Mouse (Mus musculus): ENCODE measurements around the gene Phactr4. TPM values are rescaled to one million over a fixed set of nuclear protein-coding genes. Genes with fewer than 3 reads are reported as not detected.
A peak's percentile ranks its signal among the peaks of the same experiment; 100 is the strongest.

Gene Phactr4
- polyA plus RNA-seq, 1 experiment: 21.5 TPM

GRCm38 (mm10) chr4:132454216-132454615 is 31.9 kb upstream of the Phactr4 start:
- Histone ChIP-seq H3K4me3 (replicated peaks; ENCODE audit: control insufficient read depth, low read depth, low read length) (no peak overlapping the region), H3K27ac (ENCODE audit: control insufficient read depth, insufficient read depth, low read depth, low read length, poor library complexity) (no peak overlapping the region), H3K4me1 (ENCODE audit: control insufficient read depth, insufficient read depth, low read length) (no peaks in the 10 kb centered on the region)
- 82% methylated on average over 6 of the region's 6 CpGs for WGBS
- no peak for TF ChIP-seq CTCF (IDR thresholded peaks at IDR 0.05; ENCODE audit: control insufficient read depth, insufficient read depth, low read length)
- TF ChIP-seq POLR2A (IDR thresholded peaks at IDR 0.05; ENCODE audit: borderline replicate concordance, control insufficient read depth, low read depth, low read length): no peak

- no peak overlapping the region for H3K27ac ChIP-seq (ENCODE audit: control insufficient read depth, insufficient read depth, low read depth, low read length, poor library complexity)
- no peak for TF ChIP-seq CTCF (IDR thresholded peaks at IDR 0.05; ENCODE audit: control insufficient read depth, insufficient read depth, low read length)
- TF ChIP-seq POLR2A (IDR thresholded peaks at IDR 0.05; ENCODE audit: borderline replicate concordance, control insufficient read depth, low read depth, low read length): no peak
- no peaks in the 10 kb centered on the region for H3K4me1 ChIP-seq (ENCODE audit: control insufficient read depth, insufficient read depth, low read length)
- no peak overlapping the region for H3K4me3 ChIP-seq (replicated peaks; ENCODE audit: control insufficient read depth, low read depth, low read length)
- WGBS: 58% methylated on average over 3 of the region's 3 CpGs
These were observed 27.5 kb upstream of the Phactr4 start for GRCm38 (mm10) chr4:132449778-132450177.

GRCm38 (mm10) chr4:132446105-132446504 is 23.8 kb upstream of the Phactr4 start:
- TF ChIP-seq CTCF (IDR thresholded peaks at IDR 0.05; ENCODE audit: control insufficient read depth, insufficient read depth, low read length): no peak
- TF ChIP-seq POLR2A (IDR thresholded peaks at IDR 0.05; ENCODE audit: borderline replicate concordance, control insufficient read depth, low read depth, low read length): no peak
- WGBS: 68% methylated on average over 12 of the region's 12 CpGs
- H3K27ac ChIP-seq (ENCODE audit: control insufficient read depth, insufficient read depth, low read depth, low read length, poor library complexity): no peak overlapping the region

GRCm38 (mm10) chr4:132444516-132444915 is 22.2 kb upstream of the Phactr4 start:
- Histone ChIP-seq H3K27ac (ENCODE audit: control insufficient read depth, insufficient read depth, low read depth, low read length, poor library complexity) (no peak overlapping the region), H3K4me1 (ENCODE audit: control insufficient read depth, insufficient read depth, low read length) (no peaks in the 10 kb centered on the region), H3K4me3 (replicated peaks; ENCODE audit: control insufficient read depth, low read depth, low read length) (no peak overlapping the region)
- TF ChIP-seq CTCF (IDR thresholded peaks at IDR 0.05; ENCODE audit: control insufficient read depth, insufficient read depth, low read length) (no peak), POLR2A (IDR thresholded peaks at IDR 0.05; ENCODE audit: borderline replicate concordance, control insufficient read depth, low read depth, low read length) (no peak)
- WGBS: 85% methylated on average over 8 of the region's 8 CpGs

More at GRCm38 (mm10) chr4:132446105-132446504, 23.8 kb upstream of the Phactr4 start:
- H3K4me3 ChIP-seq (replicated peaks; ENCODE audit: control insufficient read depth, low read depth, low read length): no peak overlapping the region
- H3K4me1 ChIP-seq (ENCODE audit: control insufficient read depth, insufficient read depth, low read length): no peaks in the 10 kb centered on the region

- Histone ChIP-seq H3K27ac (ENCODE audit: control insufficient read depth, insufficient read depth, low read depth, low read length, poor library complexity) (no peak overlapping the region), H3K4me3 (replicated peaks; ENCODE audit: control insufficient read depth, low read depth, low read length) (no peak overlapping the region), H3K4me1 (ENCODE audit: control insufficient read depth, insufficient read depth, low read length) (no peaks in the 10 kb centered on the region; the same call in 1 of the 2 replicates)
- 68% methylated on average over 11 of the region's 11 CpGs for WGBS
- TF ChIP-seq CTCF (IDR thresholded peaks at IDR 0.05; ENCODE audit: control insufficient read depth, insufficient read depth, low read length): no peak
These were observed 15.6 kb upstream of the Phactr4 start for GRCm38 (mm10) chr4:132437857-132438256.

GRCm38 (mm10) chr4:132432717-132433372 is 10.6 kb upstream of the Phactr4 start:
- H3K4me3 ChIP-seq (replicated peaks; ENCODE audit: control insufficient read depth, low read depth, low read length): no peak overlapping the region
- no peak for TF ChIP-seq CTCF (IDR thresholded peaks at IDR 0.05; ENCODE audit: control insufficient read depth, insufficient read depth, low read length)
- no peak for TF ChIP-seq POLR2A (IDR thresholded peaks at IDR 0.05; ENCODE audit: borderline replicate concordance, control insufficient read depth, low read depth, low read length)
- 25% methylated on average over 14 of the region's 14 CpGs for WGBS
- H3K4me1 ChIP-seq (ENCODE audit: control insufficient read depth, insufficient read depth, low read length): peaks cover 1% of the 10 kb centered on the region; the same call in 1 of the 2 replicates
- H3K27ac ChIP-seq (ENCODE audit: control insufficient read depth, insufficient read depth, low read depth, low read length, poor library complexity): no peak overlapping the region

GRCm38 (mm10) chr4:132428022-132428542 is 5.8 kb upstream of the Phactr4 start:
- Histone ChIP-seq H3K27ac (ENCODE audit: control insufficient read depth, insufficient read depth, low read depth, low read length, poor library complexity) (peak overlapping the region; percentile 70), H3K4me1 (ENCODE audit: control insufficient read depth, insufficient read depth, low read length) (peaks cover 1% of the 10 kb centered on the region; the same call in 1 of the 2 replicates), H3K4me3 (replicated peaks; ENCODE audit: control insufficient read depth, low read depth, low read length) (no peak overlapping the region)
- TF ChIP-seq CTCF (IDR thresholded peaks at IDR 0.05; ENCODE audit: control insufficient read depth, insufficient read depth, low read length) (no peak), POLR2A (IDR thresholded peaks at IDR 0.05; ENCODE audit: borderline replicate concordance, control insufficient read depth, low read depth, low read length) (no peak)
- 47% methylated on average over 9 of the region's 9 CpGs for WGBS

- 60% methylated on average over 4 of the region's 4 CpGs for WGBS
- Histone ChIP-seq H3K27ac (ENCODE audit: control insufficient read depth, insufficient read depth, low read depth, low read length, poor library complexity) (peak overlapping the region; percentile 70; the same call in 1 of the 2 replicates), H3K4me1 (ENCODE audit: control insufficient read depth, insufficient read depth, low read length) (peaks cover 1% of the 10 kb centered on the region; the same call in 1 of the 2 replicates), H3K4me3 (replicated peaks; ENCODE audit: control insufficient read depth, low read depth, low read length) (no peak overlapping the region)
- TF ChIP-seq CTCF (IDR thresholded peaks at IDR 0.05; ENCODE audit: control insufficient read depth, insufficient read depth, low read length) (no peak), POLR2A (IDR thresholded peaks at IDR 0.05; ENCODE audit: borderline replicate concordance, control insufficient read depth, low read depth, low read length) (no peak)
These were observed 5.2 kb upstream of the Phactr4 start for GRCm38 (mm10) chr4:132427493-132427892.
